Mouse (Mus musculus) embryonic fibroblast, embryonic 13.5 days (primary cell): ENCODE results near the gene Zswim5.

Source experiments
- CTCF ChIP-seq: IDR thresholded peaks from 2 replicates; pipeline ENCODE4 v1.5.1; 2011; ENCODE audit warnings: mild to moderate bottlenecking, control low read depth, low read length, moderate library complexity, borderline replicate concordance; ENCODE audit not compliant: insufficient read depth
- POLR2A ChIP-seq: IDR thresholded peaks from 2 replicates; pipeline ENCODE4 v1.6.1; 2011; ENCODE audit warnings: low read depth, mild to moderate bottlenecking, control low read depth, low read length, moderate library complexity

GRCm38 (mm10) chr4:117013596-117013995 lies 136.4 kb downstream of the Zswim5 start:
- no peak for TF ChIP-seq CTCF
- TF ChIP-seq POLR2A, result no peak
